Mouse (Mus musculus) hindbrain, embryonic 12.5 days (tissue): ENCODE results near the gene Prkch. TPM values are rescaled to one million over a fixed set of nuclear protein-coding genes. Genes with fewer than 3 reads are reported as not detected.

Source experiments
- ATAC-seq: fragments of 200-750 bp; cut with Nextera tagmentation; 2 replicates; pipeline ENCODE4 v1.8.0; 2017; ENCODE audit warnings: moderate TSS enrichment; ENCODE audit not compliant: low FRiP score
- H3K27ac ChIP-seq: fragments of 300-500 bp; sonication (generic); 2 replicates; pipeline ENCODE4 v1.5.1; 2016; ENCODE audit warnings: mild to moderate bottlenecking
- H3K27me3 ChIP-seq: fragments of 300-500 bp; sonication (generic); 2 replicates; pipeline ENCODE4 v1.6.1; 2016; ENCODE audit warnings: mild to moderate bottlenecking
- H3K36me3 ChIP-seq: fragments of 300-500 bp; sonication (generic); 2 replicates; pipeline ENCODE4 v1.6.1; 2016; ENCODE audit warnings: mild to moderate bottlenecking
- H3K4me1 ChIP-seq: fragments of 300-500 bp; sonication (generic); 2 replicates; pipeline ENCODE4 v1.6.1; 2016
- H3K4me2 ChIP-seq: fragments of 300-500 bp; sonication (generic); replicated peaks from 2 replicates; pipeline ENCODE4 v1.6.1; 2016; ENCODE audit warnings: mild to moderate bottlenecking
- H3K4me3 ChIP-seq: fragments of 300-500 bp; sonication (generic); 2 replicates; pipeline ENCODE4 v1.5.1; 2016; ENCODE audit warnings: mild to moderate bottlenecking
- H3K9ac ChIP-seq: fragments of 300-500 bp; sonication (generic); 2 replicates; pipeline ENCODE4 v1.6.1; 2016; ENCODE audit warnings: mild to moderate bottlenecking, moderate library complexity
- H3K9me3 ChIP-seq: fragments of 300-500 bp; sonication (generic); replicated peaks from 2 replicates; pipeline ENCODE4 v1.6.1; 2016; ENCODE audit warnings: mild to moderate bottlenecking
- WGBS: fragments of 180-500 bp; shearing (Covaris S2); methylation state at CpG from one replicate; pipeline ENCODE4 v1.1.7; 2016; 5-methylcytosine and 5-hydroxymethylcytosine counted together
- polyA plus RNA-seq: library from polyadenylated mRNA; unstranded; fragments of >200 nt; fragmentation: Nextera tagmentation; extraction: Ambion mirVana; gene quantifications from 2 replicates; pipeline ENCODE4 v1.2.1, GENCODE M21; 2016

Prkch gene
- polyA plus RNA-seq, 1 experiment from 2014 or later, result 11.0 TPM

GRCm38 (mm10) chr12:73630596-73630995 lies 46.0 kb downstream of the Prkch start:
- no peak for ATAC-seq
- H3K9ac ChIP-seq, result no peak overlapping the region
- H3K27me3 ChIP-seq, result no peaks in the 10 kb centered on the region
- no peaks in the 10 kb centered on the region for H3K36me3 ChIP-seq
- H3K27ac ChIP-seq, result no peak overlapping the region
- H3K4me1 ChIP-seq, result 0 out of 2 replicates have a peak, but pooled peaks cover 4% of the 10 kb centered on the region
- no peak overlapping the region for H3K4me3 ChIP-seq
- WGBS, result 77% methylated on average over 11 of the region's 11 CpGs
- H3K9me3 ChIP-seq, result no peaks in the 10 kb centered on the region
- H3K4me2 ChIP-seq, result no peak overlapping the region

GRCm38 (mm10) chr12:73631148-73631547 lies 46.6 kb downstream of the Prkch start:
- 80% methylated on average over 11 of the region's 11 CpGs for WGBS
- ATAC-seq, result no peak
- Histone ChIP-seq H3K4me3 (no peak overlapping the region), H3K27me3 (no peaks in the 10 kb centered on the region), H3K27ac (no peak overlapping the region), H3K36me3 (no peaks in the 10 kb centered on the region), H3K4me1 (0 out of 2 replicates have a peak, but pooled peaks cover 4% of the 10 kb centered on the region), H3K4me2 (no peak overlapping the region), H3K9me3 (no peaks in the 10 kb centered on the region), H3K9ac (no peak overlapping the region)

- H3K27ac ChIP-seq, result no peak overlapping the region
- 19% methylated on average over 8 of the region's 8 CpGs for WGBS
- H3K4me3 ChIP-seq, result no peak overlapping the region
- no peaks in the 10 kb centered on the region for H3K27me3 ChIP-seq
- H3K4me1 ChIP-seq, result 0 out of 2 replicates have a peak, but pooled peaks cover 4% of the 10 kb centered on the region
- no peak overlapping the region for H3K4me2 ChIP-seq
- no peaks in the 10 kb centered on the region for H3K36me3 ChIP-seq
- no peaks in the 10 kb centered on the region for H3K9me3 ChIP-seq
- no peak for ATAC-seq
- no peak overlapping the region for H3K9ac ChIP-seq
Measured at GRCm38 (mm10) chr12:73632671-73633244, 48.2 kb downstream of the Prkch start.

GRCm38 (mm10) chr12:73633707-73634106 lies 49.1 kb downstream of the Prkch start:
- no peaks in the 10 kb centered on the region for H3K9me3 ChIP-seq
- H3K36me3 ChIP-seq, result no peaks in the 10 kb centered on the region
- 88% methylated on average over 4 of the region's 4 CpGs for WGBS
- no peak for ATAC-seq
- H3K4me3 ChIP-seq, result no peak overlapping the region
- 0 out of 2 replicates have a peak, but pooled peaks cover 4% of the 10 kb centered on the region for H3K4me1 ChIP-seq
- H3K27ac ChIP-seq, result no peak overlapping the region
- H3K27me3 ChIP-seq, result no peaks in the 10 kb centered on the region
- H3K4me2 ChIP-seq, result no peak overlapping the region
- H3K9ac ChIP-seq, result no peak overlapping the region

GRCm38 (mm10) chr12:73639571-73639970 lies 55.0 kb downstream of the Prkch start:
- no peaks in the 10 kb centered on the region for H3K4me1 ChIP-seq
- no peak for ATAC-seq
- no peaks in the 10 kb centered on the region for H3K36me3 ChIP-seq
- no peak overlapping the region for H3K4me2 ChIP-seq
- H3K27ac ChIP-seq, result no peak overlapping the region
- no peak overlapping the region for H3K9ac ChIP-seq
- no peak overlapping the region for H3K4me3 ChIP-seq
- no peaks in the 10 kb centered on the region for H3K9me3 ChIP-seq
- 71% methylated on average over 2 of the region's 2 CpGs for WGBS
- H3K27me3 ChIP-seq, result no peaks in the 10 kb centered on the region

GRCm38 (mm10) chr12:73641183-73641582 lies 56.6 kb downstream of the Prkch start:
- ATAC-seq, result no peak
- Histone ChIP-seq H3K27me3 (no peaks in the 10 kb centered on the region), H3K4me1 (no peaks in the 10 kb centered on the region), H3K9me3 (no peaks in the 10 kb centered on the region), H3K4me3 (no peak overlapping the region), H3K27ac (no peak overlapping the region), H3K36me3 (no peaks in the 10 kb centered on the region), H3K4me2 (no peak overlapping the region), H3K9ac (no peak overlapping the region)
- 85% methylated on average over 13 of the region's 13 CpGs for WGBS

- WGBS, result 91% methylated on average over 6 of the region's 6 CpGs
- H3K9ac ChIP-seq, result no peak overlapping the region
- no peaks in the 10 kb centered on the region for H3K27me3 ChIP-seq
- no peak overlapping the region for H3K4me2 ChIP-seq
- H3K36me3 ChIP-seq, result no peaks in the 10 kb centered on the region
- no peaks in the 10 kb centered on the region for H3K9me3 ChIP-seq
- ATAC-seq, result no peak
- H3K4me3 ChIP-seq, result no peak overlapping the region
- no peaks in the 10 kb centered on the region for H3K4me1 ChIP-seq
- H3K27ac ChIP-seq, result no peak overlapping the region
Measured at GRCm38 (mm10) chr12:73645216-73645615, 60.6 kb downstream of the Prkch start.

- no peak overlapping the region for H3K4me3 ChIP-seq
- H3K9ac ChIP-seq, result no peak overlapping the region
- no peak overlapping the region for H3K27ac ChIP-seq
- H3K4me2 ChIP-seq, result no peak overlapping the region
- WGBS, result 87% methylated on average over 2 of the region's 2 CpGs
- H3K4me1 ChIP-seq, result no peaks in the 10 kb centered on the region
- no peaks in the 10 kb centered on the region for H3K27me3 ChIP-seq
- H3K36me3 ChIP-seq, result no peaks in the 10 kb centered on the region
- no peak for ATAC-seq
- H3K9me3 ChIP-seq, result no peaks in the 10 kb centered on the region
Measured at GRCm38 (mm10) chr12:73647686-73648085, 63.1 kb downstream of the Prkch start.

GRCm38 (mm10) chr12:73656568-73657204 lies 72.1 kb downstream of the Prkch start:
- Histone ChIP-seq H3K4me2 (no peak overlapping the region), H3K27me3 (no peaks in the 10 kb centered on the region), H3K9ac (no peak overlapping the region), H3K36me3 (no peaks in the 10 kb centered on the region), H3K4me1 (no peaks in the 10 kb centered on the region), H3K9me3 (no peaks in the 10 kb centered on the region), H3K27ac (no peak overlapping the region), H3K4me3 (no peak overlapping the region)
- 69% methylated on average over 18 of the region's 18 CpGs for WGBS
- ATAC-seq, result no peak

DNA sequence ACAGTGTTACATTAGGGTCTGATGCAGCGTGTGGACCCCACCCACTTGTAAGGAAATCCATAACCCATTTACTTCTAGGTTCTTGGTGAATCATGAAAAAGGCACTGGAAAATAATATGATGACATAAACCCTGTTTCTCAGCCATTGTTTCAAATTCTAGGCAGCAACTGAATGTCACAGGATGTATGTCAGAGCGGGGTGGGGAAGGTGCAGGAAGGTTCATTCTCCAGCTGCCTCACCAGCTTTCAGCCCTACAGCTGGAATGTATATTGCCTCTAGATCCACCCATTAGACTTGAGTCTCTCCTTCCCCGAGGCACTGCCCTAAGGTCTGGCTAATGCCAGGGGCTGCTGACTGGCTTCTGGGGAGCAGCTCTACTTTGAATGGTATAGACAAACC lies 78.8 kb downstream of the Prkch start:
- H3K9ac ChIP-seq, result no peak overlapping the region
- H3K27ac ChIP-seq, result no peak overlapping the region
- H3K4me1 ChIP-seq, result no peaks in the 10 kb centered on the region
- no peaks in the 10 kb centered on the region for H3K36me3 ChIP-seq
- WGBS, result 87% methylated on average over 3 of the region's 3 CpGs
- no peaks in the 10 kb centered on the region for H3K27me3 ChIP-seq
- no peaks in the 10 kb centered on the region for H3K9me3 ChIP-seq
- no peak overlapping the region for H3K4me2 ChIP-seq
- no peak for ATAC-seq
- no peak overlapping the region for H3K4me3 ChIP-seq

DNA sequence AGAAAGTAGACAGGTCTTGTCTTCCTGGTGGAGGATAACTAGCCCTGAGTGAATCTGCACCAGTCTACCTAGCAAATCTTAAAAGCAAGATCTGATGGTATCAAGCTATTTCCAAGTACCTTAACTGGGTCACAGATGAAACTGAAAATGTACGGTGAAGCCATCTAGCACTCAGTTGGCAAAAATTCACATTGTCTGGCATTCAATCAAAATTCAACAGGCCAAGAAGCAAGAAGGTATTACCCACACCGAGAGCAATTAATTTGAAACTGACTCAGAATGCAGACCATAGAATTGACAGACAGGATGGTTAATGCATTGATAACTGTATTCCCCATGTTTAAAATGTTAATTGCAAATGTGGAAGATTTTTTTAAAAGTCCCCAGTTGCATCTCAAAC lies 82.1 kb downstream of the Prkch start:
- WGBS, result 92% methylated on average over 2 of the region's 2 CpGs
- no peak overlapping the region for H3K4me2 ChIP-seq
- H3K9me3 ChIP-seq, result no peaks in the 10 kb centered on the region
- peaks cover 5% of the 10 kb centered on the region for H3K4me1 ChIP-seq
- no peaks in the 10 kb centered on the region for H3K36me3 ChIP-seq
- ATAC-seq, result no peak
- no peak overlapping the region for H3K27ac ChIP-seq
- no peak overlapping the region for H3K4me3 ChIP-seq
- no peak overlapping the region for H3K9ac ChIP-seq
- H3K27me3 ChIP-seq, result no peaks in the 10 kb centered on the region

GRCm38 (mm10) chr12:73667607-73668006 lies 83.0 kb downstream of the Prkch start:
- H3K27ac ChIP-seq, result no peak overlapping the region
- no peaks in the 10 kb centered on the region for H3K36me3 ChIP-seq
- H3K9ac ChIP-seq, result no peak overlapping the region
- peaks cover 12% of the 10 kb centered on the region for H3K4me1 ChIP-seq
- H3K4me3 ChIP-seq, result no peak overlapping the region
- H3K9me3 ChIP-seq, result no peaks in the 10 kb centered on the region
- ATAC-seq, result no peak
- H3K4me2 ChIP-seq, result no peak overlapping the region
- WGBS, result 75% methylated on average over 7 of the region's 7 CpGs
- H3K27me3 ChIP-seq, result no peaks in the 10 kb centered on the region

DNA sequence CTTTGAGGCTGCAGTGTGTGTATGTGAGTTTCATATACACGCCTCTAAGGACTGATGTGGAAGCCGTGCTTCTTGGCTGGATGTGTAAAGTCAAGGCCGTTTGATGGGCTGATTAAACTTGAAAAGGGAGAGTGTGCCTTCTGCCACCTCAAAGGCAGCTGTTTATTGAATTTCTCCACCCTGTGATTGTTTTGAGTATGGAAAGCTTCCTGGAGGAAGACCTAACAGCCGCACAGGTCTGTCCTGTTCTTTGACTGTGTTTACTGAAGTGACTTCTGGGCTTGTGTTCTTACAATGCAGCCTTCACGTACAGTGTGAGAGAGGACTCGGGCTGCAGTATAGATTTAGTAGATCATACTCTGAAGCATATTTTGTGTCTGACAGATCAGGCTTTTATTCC lies 86.1 kb downstream of the Prkch start:
- H3K9ac ChIP-seq, result no peak overlapping the region
- WGBS, result 85% methylated on average over 6 of the region's 6 CpGs
- H3K4me1 ChIP-seq, result peaks cover 18% of the 10 kb centered on the region
- H3K27ac ChIP-seq, result no peak overlapping the region
- H3K4me3 ChIP-seq, result no peak overlapping the region
- no peaks in the 10 kb centered on the region for H3K27me3 ChIP-seq
- no peaks in the 10 kb centered on the region for H3K36me3 ChIP-seq
- H3K4me2 ChIP-seq, result no peak overlapping the region
- H3K9me3 ChIP-seq, result no peaks in the 10 kb centered on the region
- no peak for ATAC-seq
